Mouse (Mus musculus) MEL (cell line): ENCODE results near the gene Lsm12. TPM values are rescaled to one million over a fixed set of nuclear protein-coding genes. Genes with fewer than 3 reads are reported as not detected.

Experiments used
- DNase-seq: peaks from one replicate; pipeline ENCODE4 v3.0.0; 2011; ENCODE audit warnings: low read depth, low spot score
- H3K27ac ChIP-seq: 2 replicates; pipeline ENCODE4 v1.5.1; 2012; ENCODE audit warnings: low read depth, mild to moderate bottlenecking, control low read depth, low read length, moderate library complexity; ENCODE audit not compliant: control insufficient read depth
- H3K27me3 ChIP-seq, 2 experiments: fragments of 150-350 bp in 1 of 2; sonication (generic) in 1 of 2; 2 replicates each; pipeline ENCODE4 v1.6.1; 2012; ENCODE audit warnings: low read length in 2 of 2, mild to moderate bottlenecking in 2 of 2, improper control_type of control experiment in 1 of 2, moderate library complexity in 1 of 2; ENCODE audit not compliant: insufficient read depth in 2 of 2, control insufficient read depth in 1 of 2
- H3K36me3 ChIP-seq, 2 experiments: 2 replicates each; pipeline ENCODE4 v1.6.1; 2012 to 2014; ENCODE audit warnings: low read length in 2 of 2, improper control_type of control experiment in 1 of 2, inconsistent platforms in 1 of 2, mild to moderate bottlenecking in 1 of 2; ENCODE audit not compliant: insufficient read depth in 2 of 2, control insufficient read depth in 1 of 2
- H3K4me1 ChIP-seq, 2 experiments: fragments of 150-350 bp in 1 of 2; sonication (generic) in 1 of 2; 2 replicates each; pipeline ENCODE4 v1.6.1; 2012; ENCODE audit warnings: low read length in 2 of 2, improper control_type of control experiment in 1 of 2, mild to moderate bottlenecking in 1 of 2; ENCODE audit not compliant: insufficient read depth in 2 of 2, control insufficient read depth in 1 of 2
- H3K4me3 ChIP-seq, 2 experiments: fragments of 150-350 bp in 1 of 2; sonication (generic) in 1 of 2; 2 replicates each; pipeline ENCODE4 v1.5.1; 2012; ENCODE audit warnings: low read depth in 2 of 2, low read length in 2 of 2, mild to moderate bottlenecking in 2 of 2, moderate library complexity in 2 of 2, control low read depth in 1 of 2, improper control_type of control experiment in 1 of 2; ENCODE audit not compliant: control insufficient read depth in 1 of 2, insufficient read depth in 1 of 2
- H3K79me2 ChIP-seq: 2 replicates; pipeline ENCODE4 v1.6.1; 2012; ENCODE audit warnings: mild to moderate bottlenecking, low read length, moderate library complexity; ENCODE audit not compliant: control insufficient read depth, poor library complexity, insufficient read depth
- H3K9ac ChIP-seq: 2 replicates; pipeline ENCODE4 v1.6.1; 2012; ENCODE audit warnings: low read depth, mild to moderate bottlenecking, control low read depth, low read length, moderate library complexity; ENCODE audit not compliant: control insufficient read depth, poor library complexity, severe bottlenecking
- H3K9me3 ChIP-seq: fragments of 150-350 bp; sonication (generic); replicated peaks from 2 replicates; pipeline ENCODE4 v1.6.1; 2012; ENCODE audit warnings: mild to moderate bottlenecking, low read length, improper control_type of control experiment, moderate library complexity; ENCODE audit not compliant: insufficient read depth
- BHLHE40 ChIP-seq: IDR thresholded peaks from 2 replicates; pipeline ENCODE4 v1.6.1; 2012; ENCODE audit warnings: low read depth, mild to moderate bottlenecking, inconsistent platforms, low read length, improper control_type of control experiment, borderline replicate concordance
- CTCF ChIP-seq, 3 experiments: IDR thresholded peaks in 2 of 3; conservative IDR thresholded peaks in 1 of 3; 2 replicates each; pipeline ENCODE4 v1.5.1; 2011 to 2012; ENCODE audit warnings: low read length in 3 of 3, low read depth in 2 of 3, mild to moderate bottlenecking in 2 of 3, improper control_type of control experiment in 1 of 3, inconsistent platforms in 1 of 3, mixed read lengths in 1 of 3, moderate library complexity in 1 of 3; ENCODE audit not compliant: control insufficient read depth in 1 of 3, insufficient read depth in 1 of 3, poor library complexity in 1 of 3, severe bottlenecking in 1 of 3
- E2F4 ChIP-seq: IDR thresholded peaks from 2 replicates; pipeline ENCODE4 v1.6.1; 2011; ENCODE audit warnings: low read depth, low read length, improper control_type of control experiment, borderline replicate concordance
- ETS1 ChIP-seq: IDR thresholded peaks from 2 replicates; pipeline ENCODE4 v1.6.1; 2012; ENCODE audit warnings: low read depth, mild to moderate bottlenecking, inconsistent platforms, low read length, improper control_type of control experiment, moderate library complexity
- GATA1 ChIP-seq: IDR thresholded peaks from 2 replicates; pipeline ENCODE4 v1.6.1; 2011; ENCODE audit warnings: low read depth, low read length, improper control_type of control experiment
- HCFC1 ChIP-seq: IDR thresholded peaks from 2 replicates; pipeline ENCODE4 v1.6.1; 2012; ENCODE audit warnings: low read depth, mild to moderate bottlenecking, inconsistent platforms, low read length, improper control_type of control experiment, moderate library complexity
- MAX ChIP-seq: IDR thresholded peaks from 2 replicates; pipeline ENCODE4 v1.6.1; 2011; ENCODE audit warnings: low read length, improper control_type of control experiment
- MEF2A ChIP-seq: IDR thresholded peaks from 2 replicates; pipeline ENCODE4 v1.6.1; 2014; ENCODE audit warnings: low read depth, mild to moderate bottlenecking, inconsistent platforms, low read length, improper control_type of control experiment; ENCODE audit not compliant: poor library complexity, insufficient replicate concordance, severe bottlenecking; ENCODE audit errors: extremely low read depth
- MXI1 ChIP-seq: IDR thresholded peaks from 2 replicates; pipeline ENCODE4 v1.6.1; 2011; ENCODE audit warnings: mild to moderate bottlenecking, low read depth, low read length, improper control_type of control experiment
- NELFE ChIP-seq: IDR thresholded peaks from 2 replicates; pipeline ENCODE4 v1.6.1; 2011; ENCODE audit warnings: low read depth, low read length, improper control_type of control experiment
- NRF1 ChIP-seq: IDR thresholded peaks from 2 replicates; pipeline ENCODE4 v1.6.1; 2014; ENCODE audit warnings: low read depth, mild to moderate bottlenecking, inconsistent platforms, low read length, improper control_type of control experiment, moderate library complexity; ENCODE audit not compliant: poor library complexity, insufficient read depth, severe bottlenecking
- POLR2AphosphoS2 ChIP-seq: IDR thresholded peaks from 2 replicates; pipeline ENCODE4 v1.6.1; 2011; ENCODE audit warnings: low read length, improper control_type of control experiment
- RAD21 ChIP-seq: IDR thresholded peaks from 2 replicates; pipeline ENCODE4 v1.6.1; 2011; ENCODE audit warnings: mild to moderate bottlenecking, low read depth, low read length, improper control_type of control experiment
- SIN3A ChIP-seq: IDR thresholded peaks from 2 replicates; pipeline ENCODE4 v1.6.1; 2012; ENCODE audit warnings: low read length, improper control_type of control experiment, inconsistent platforms
- TCF12 ChIP-seq: IDR thresholded peaks from 2 replicates; pipeline ENCODE4 v1.6.1; 2014; ENCODE audit warnings: low read depth, mild to moderate bottlenecking, inconsistent platforms, low read length, improper control_type of control experiment, moderate library complexity
- USF1 ChIP-seq: IDR thresholded peaks from 2 replicates; pipeline ENCODE4 v1.6.1; 2014; ENCODE audit warnings: low read depth, mild to moderate bottlenecking, inconsistent platforms, low read length, improper control_type of control experiment, moderate library complexity
- ZKSCAN1 ChIP-seq: IDR thresholded peaks from 2 replicates; pipeline ENCODE4 v1.6.1; 2012; ENCODE audit warnings: low read depth, mild to moderate bottlenecking, inconsistent platforms, low read length, improper control_type of control experiment, moderate library complexity
- ZMIZ1 ChIP-seq: IDR thresholded peaks from 2 replicates; pipeline ENCODE4 v1.6.1; 2012; ENCODE audit warnings: low read depth, mild to moderate bottlenecking, inconsistent platforms, low read length, improper control_type of control experiment, moderate library complexity
- polyA plus RNA-seq, 2 experiments: library from polyadenylated mRNA; stranded (reverse) in 1 of 2; unstranded in 1 of 2; fragments of >175 nt in 1 of 2; fragments of >200 nt in 1 of 2; gene quantifications; 2 replicates each; pipeline versions ENCODE4 v1.2.1 to v1.2.4; 2012; ENCODE audit warnings: low replicate concordance in 2 of 2, low read depth in 1 of 2; ENCODE audit not compliant: insufficient read length in 2 of 2, insufficient read depth in 1 of 2, missing spikeins in 1 of 2
- total RNA-seq: library from RNA; depleted of rRNA; stranded (reverse); fragments of 300-350 nt; gene quantifications from 2 replicates; pipeline ENCODE4 v1.2.3, GENCODE M21; 2012

The Lsm12 gene
- total and polyA plus RNA-seq, 3 experiments: 75.0 to 150 (median 128) TPM

GRCm38 (mm10) chr11:102134516-102134915 lies 50.6 kb downstream of the Lsm12 start:
- peaks cover 0 to 6% of the 10 kb centered on the region in 2 experiments; a peak in 2 of 4 replicates for H3K36me3 ChIP-seq
- no peaks in the 10 kb centered on the region for H3K79me2 ChIP-seq
- DNase-seq: no peak
- H3K27ac ChIP-seq: no peak overlapping the region
- peaks cover 2 to 13% of the 10 kb centered on the region in 2 experiments; a peak in 3 of 4 replicates for H3K4me1 ChIP-seq
- H3K4me3 ChIP-seq: no peak overlapping the region
- TF ChIP-seq MXI1: no peak
- TF ChIP-seq TCF12: no peak
- TF ChIP-seq GATA1: no peak
- TF ChIP-seq BHLHE40: no peak
- TF ChIP-seq NELFE: no peak
- no peak for TF ChIP-seq RAD21
- no peak for TF ChIP-seq ZMIZ1
- TF ChIP-seq MEF2A: no peak
- TF ChIP-seq POLR2AphosphoS2: no peak
- no peak for TF ChIP-seq MAX
- TF ChIP-seq ZKSCAN1: no peak
- TF ChIP-seq NRF1: no peak
- no peak for TF ChIP-seq ETS1
- TF ChIP-seq E2F4: no peak
- TF ChIP-seq SIN3A: no peak
- no peak for TF ChIP-seq CTCF (IDR thresholded peaks at IDR 0.05 in 2 of 3, conservative IDR thresholded peaks at IDR 0.05 in 1 of 3; ENCODE audit: control insufficient read depth in 1 of 3, insufficient read depth in 1 of 3, low read depth in 2 of 3, low read length in 3 of 3, poor library complexity in 1 of 3, severe bottlenecking in 1 of 3)
- TF ChIP-seq, all 39 proteins: peak for 0
- Histone ChIP-seq H3K9ac (no peak overlapping the region), H3K27me3 (peaks cover 0 to 1% of the 10 kb centered on the region in 2 experiments; a peak in 2 of 4 replicates), H3K9me3 (no peaks in the 10 kb centered on the region)

DNA sequence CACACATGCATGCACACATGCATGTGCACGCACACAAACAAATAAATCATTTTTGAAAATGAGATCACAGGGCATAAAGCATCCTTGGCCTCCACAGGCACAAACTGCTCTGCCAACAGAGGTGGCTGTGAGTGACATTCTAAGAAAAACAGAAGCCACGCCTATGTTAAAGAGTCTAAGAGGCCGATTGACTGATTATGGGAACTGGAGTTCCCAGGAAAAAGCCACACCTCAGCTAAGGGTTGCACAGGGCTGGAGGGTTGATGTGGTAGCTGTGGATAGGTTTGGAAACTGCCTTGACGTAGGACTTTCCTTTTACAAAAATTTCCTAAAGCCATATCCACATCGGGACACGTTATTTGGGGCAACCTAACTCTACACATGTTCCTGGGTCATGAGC lies 67.7 kb downstream of the Lsm12 start:
- Histone ChIP-seq H3K27ac (no peak overlapping the region), H3K9ac (no peak overlapping the region), H3K36me3 (no peaks in the 10 kb centered on the region), H3K27me3 (peaks cover 0 to 4% of the 10 kb centered on the region in 2 experiments; a peak in 3 of 4 replicates), H3K9me3 (no peaks in the 10 kb centered on the region), H3K4me3 (no peak overlapping the region), H3K79me2 (no peaks in the 10 kb centered on the region), H3K4me1 (peaks cover 0 to 3% of the 10 kb centered on the region in 2 experiments; a peak in 1 of 4 replicates)
- DNase-seq: no peak
- no peak for TF ChIP-seq BHLHE40
- no peak for TF ChIP-seq ZMIZ1
- no peak for TF ChIP-seq USF1
- no peak for TF ChIP-seq HCFC1
